Mouse (Mus musculus) midbrain, embryonic 15.5 days (tissue): ENCODE results near the gene Pheta1. TPM values are rescaled to one million over a fixed set of nuclear protein-coding genes. Genes with fewer than 3 reads are reported as not detected.

Experiments used
- ATAC-seq: fragments of 200-750 bp; cut with Nextera tagmentation; replicated peaks from 2 replicates; pipeline ENCODE4 v1.8.0; 2017; ENCODE audit warnings: moderate TSS enrichment
- H3K27ac ChIP-seq: fragments of 300-500 bp; sonication (generic); 2 replicates; pipeline ENCODE4 v1.5.1; 2015; ENCODE audit warnings: mild to moderate bottlenecking, inconsistent platforms
- H3K27me3 ChIP-seq: fragments of 300-500 bp; sonication (generic); replicated peaks from 2 replicates; pipeline ENCODE4 v1.6.1; 2015; ENCODE audit warnings: inconsistent platforms
- H3K36me3 ChIP-seq: fragments of 300-500 bp; sonication (generic); replicated peaks from 2 replicates; pipeline ENCODE4 v1.6.1; 2015; ENCODE audit warnings: inconsistent platforms
- H3K4me1 ChIP-seq: fragments of 300-500 bp; sonication (generic); 2 replicates; pipeline ENCODE4 v1.6.1; 2015; ENCODE audit warnings: inconsistent platforms
- H3K4me2 ChIP-seq: fragments of 300-500 bp; sonication (generic); 2 replicates; pipeline ENCODE4 v1.6.1; 2015; ENCODE audit warnings: inconsistent platforms, mild to moderate bottlenecking, moderate library complexity
- H3K4me3 ChIP-seq: fragments of 300-500 bp; sonication (generic); 2 replicates; pipeline ENCODE4 v1.5.1; 2015; ENCODE audit warnings: mild to moderate bottlenecking, inconsistent platforms
- H3K9ac ChIP-seq: fragments of 300-500 bp; sonication (generic); 2 replicates; pipeline ENCODE4 v1.6.1; 2015; ENCODE audit warnings: mild to moderate bottlenecking, inconsistent platforms
- H3K9me3 ChIP-seq: fragments of 300-500 bp; sonication (generic); 2 replicates; pipeline ENCODE4 v1.6.1; 2016; ENCODE audit warnings: inconsistent platforms
- WGBS: fragments of 180-500 bp; shearing (Covaris S2); methylation state at CpG from one replicate; pipeline ENCODE4 v1.1.7; 2015; ENCODE audit warnings: mixed read lengths; 5-methylcytosine and 5-hydroxymethylcytosine counted together
- polyA plus RNA-seq: library from polyadenylated mRNA; unstranded; fragments of >200 nt; fragmentation: Nextera tagmentation; extraction: Ambion mirVana; gene quantifications from 2 replicates; pipeline ENCODE4 v1.2.1, GENCODE M21; 2015

The Pheta1 gene
- polyA plus RNA-seq, 1 experiment from 2014 or later, result 55.4 TPM

GRCm38 (mm10) chr5:121828491-121829432 is 20.0 kb upstream of the Pheta1 start:
- Histone ChIP-seq H3K4me3 (peak overlapping the region; percentile 45), H3K36me3 (no peaks in the 10 kb centered on the region), H3K9me3 (no peaks in the 10 kb centered on the region), H3K27ac (no peak overlapping the region), H3K4me1 (peaks cover 24% of the 10 kb centered on the region), H3K27me3 (peaks cover 10% of the 10 kb centered on the region), H3K9ac (peak overlapping the region; percentile 42), H3K4me2 (peak overlapping the region; percentile 77)
- WGBS, result 5% methylated on average over 73 of the region's 82 CpGs
- peak; percentile 67 for ATAC-seq

DNA sequence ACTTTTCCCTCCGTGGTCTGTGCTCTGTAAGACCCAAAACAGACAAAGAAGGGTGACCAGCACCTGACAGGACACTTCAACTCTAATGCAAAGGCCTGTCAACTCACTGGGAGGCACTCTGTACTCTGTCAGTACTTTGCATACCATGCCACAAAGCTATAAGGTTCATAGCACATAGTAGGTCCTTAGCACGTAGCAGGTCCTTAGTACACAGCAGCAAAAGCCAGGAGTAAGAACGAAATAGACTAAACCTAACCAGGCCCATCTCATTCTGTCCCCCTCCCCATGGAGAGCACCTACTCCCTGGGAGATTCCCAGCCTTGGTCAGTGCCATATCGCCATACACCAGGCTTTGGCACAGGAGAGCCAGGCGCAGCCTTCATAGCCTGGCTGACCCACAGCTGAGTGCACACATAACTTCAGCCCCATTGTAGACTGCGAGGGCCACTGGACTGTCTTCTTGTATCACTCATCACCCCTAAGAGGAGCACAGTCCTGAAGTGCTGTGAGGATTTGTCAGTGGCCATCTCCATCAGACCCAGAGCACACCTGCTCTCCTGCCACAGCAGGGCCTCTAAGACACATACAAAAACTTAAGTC is 17.7 kb upstream of the Pheta1 start:
- peaks cover 21% of the 10 kb centered on the region for H3K27me3 ChIP-seq
- H3K27ac ChIP-seq, result no peak overlapping the region
- ATAC-seq, result no peak
- no peak overlapping the region for H3K9ac ChIP-seq
- no peak overlapping the region for H3K4me2 ChIP-seq
- no peaks in the 10 kb centered on the region for H3K36me3 ChIP-seq
- WGBS, result 87% methylated on average over 6 of the region's 6 CpGs
- H3K4me3 ChIP-seq, result no peak overlapping the region
- H3K9me3 ChIP-seq, result no peaks in the 10 kb centered on the region
- peaks cover 39% of the 10 kb centered on the region for H3K4me1 ChIP-seq

GRCm38 (mm10) chr5:121832376-121833155 is 16.2 kb upstream of the Pheta1 start:
- Histone ChIP-seq H3K4me1 (peaks cover 49% of the 10 kb centered on the region), H3K4me2 (no peak overlapping the region), H3K36me3 (no peaks in the 10 kb centered on the region), H3K4me3 (no peak overlapping the region), H3K9ac (no peak overlapping the region), H3K27me3 (peaks cover 30% of the 10 kb centered on the region), H3K27ac (no peak overlapping the region), H3K9me3 (no peaks in the 10 kb centered on the region)
- 75% methylated on average over 6 of the region's 6 CpGs for WGBS
- ATAC-seq, result no peak

DNA sequence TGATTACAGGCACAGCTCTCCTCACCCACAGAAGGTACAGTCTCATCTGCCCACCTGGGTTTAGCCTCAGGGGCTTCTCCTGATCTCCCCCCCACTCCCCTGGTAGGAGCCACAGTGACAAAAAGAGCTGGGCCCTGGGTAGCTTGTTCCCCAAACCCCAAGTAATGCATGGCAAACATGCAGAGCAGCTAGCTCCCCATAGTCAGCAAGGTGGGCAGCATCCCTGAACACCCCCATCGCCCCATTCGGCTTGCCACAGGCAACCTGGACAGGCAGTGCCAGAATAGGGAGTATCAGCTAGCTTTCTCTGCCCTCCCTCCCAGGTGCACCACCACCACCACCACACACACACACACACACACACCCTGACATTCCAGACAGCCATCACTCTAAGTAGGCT is 15.6 kb upstream of the Pheta1 start:
- Histone ChIP-seq H3K9ac (no peak overlapping the region), H3K36me3 (no peaks in the 10 kb centered on the region), H3K9me3 (no peaks in the 10 kb centered on the region), H3K4me3 (no peak overlapping the region), H3K4me2 (no peak overlapping the region), H3K27ac (no peak overlapping the region), H3K27me3 (peaks cover 36% of the 10 kb centered on the region), H3K4me1 (peaks cover 54% of the 10 kb centered on the region)
- 93% methylated on average over 2 of the region's 2 CpGs for WGBS
- ATAC-seq, result no peak

DNA sequence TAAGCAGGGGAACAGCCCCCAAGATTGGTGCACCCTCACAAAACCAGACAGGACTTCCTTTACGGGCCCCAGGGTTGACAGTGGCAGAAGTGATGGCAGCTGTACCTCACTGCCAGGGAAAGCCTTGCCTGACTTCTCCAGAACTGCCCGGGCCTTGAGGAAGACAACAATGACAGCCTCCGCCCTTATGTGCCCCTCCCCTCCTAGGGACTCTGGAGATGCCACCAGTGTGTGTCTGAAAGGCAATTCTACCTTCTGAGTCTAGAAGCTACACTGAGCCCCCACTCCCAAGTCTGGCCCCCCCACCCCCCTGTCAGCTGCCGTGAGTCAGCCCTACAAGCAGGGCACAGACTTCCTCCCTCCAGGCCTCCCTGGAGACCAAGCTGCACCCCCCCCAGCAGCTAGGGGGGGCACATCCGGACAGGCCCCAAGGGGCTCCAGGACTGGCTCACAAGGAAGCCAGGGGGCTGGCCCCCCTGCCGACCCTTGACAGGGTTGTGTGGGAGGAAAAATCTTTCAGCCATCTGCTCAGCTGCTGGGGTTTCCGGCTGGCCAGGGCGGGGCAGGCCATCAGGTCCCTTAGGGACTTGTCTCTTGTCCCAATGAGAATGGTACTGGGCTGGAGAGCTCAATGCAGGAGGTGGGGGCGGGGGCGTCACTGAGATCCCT is 15.1 kb upstream of the Pheta1 start:
- H3K4me3 ChIP-seq, result no peak overlapping the region
- WGBS, result 54% methylated on average over 10 of the region's 10 CpGs
- H3K9me3 ChIP-seq, result no peaks in the 10 kb centered on the region
- no peaks in the 10 kb centered on the region for H3K36me3 ChIP-seq
- H3K9ac ChIP-seq, result no peak overlapping the region
- peaks cover 39% of the 10 kb centered on the region for H3K27me3 ChIP-seq
- no peak overlapping the region for H3K27ac ChIP-seq
- no peak for ATAC-seq
- peaks cover 55% of the 10 kb centered on the region for H3K4me1 ChIP-seq
- peak overlapping the region; percentile 12; the same call in 1 of the 2 replicates for H3K4me2 ChIP-seq

GRCm38 (mm10) chr5:121834241-121834606 is 14.6 kb upstream of the Pheta1 start:
- no peak overlapping the region; the same call in 1 of the 2 replicates for H3K4me2 ChIP-seq
- H3K4me1 ChIP-seq, result peaks cover 53% of the 10 kb centered on the region
- H3K9ac ChIP-seq, result no peak overlapping the region
- 78% methylated on average over 7 of the region's 7 CpGs for WGBS
- peaks cover 44% of the 10 kb centered on the region for H3K27me3 ChIP-seq
- ATAC-seq, result no peak
- H3K36me3 ChIP-seq, result no peaks in the 10 kb centered on the region
- H3K27ac ChIP-seq, result no peak overlapping the region
- H3K4me3 ChIP-seq, result no peak overlapping the region
- H3K9me3 ChIP-seq, result no peaks in the 10 kb centered on the region

DNA sequence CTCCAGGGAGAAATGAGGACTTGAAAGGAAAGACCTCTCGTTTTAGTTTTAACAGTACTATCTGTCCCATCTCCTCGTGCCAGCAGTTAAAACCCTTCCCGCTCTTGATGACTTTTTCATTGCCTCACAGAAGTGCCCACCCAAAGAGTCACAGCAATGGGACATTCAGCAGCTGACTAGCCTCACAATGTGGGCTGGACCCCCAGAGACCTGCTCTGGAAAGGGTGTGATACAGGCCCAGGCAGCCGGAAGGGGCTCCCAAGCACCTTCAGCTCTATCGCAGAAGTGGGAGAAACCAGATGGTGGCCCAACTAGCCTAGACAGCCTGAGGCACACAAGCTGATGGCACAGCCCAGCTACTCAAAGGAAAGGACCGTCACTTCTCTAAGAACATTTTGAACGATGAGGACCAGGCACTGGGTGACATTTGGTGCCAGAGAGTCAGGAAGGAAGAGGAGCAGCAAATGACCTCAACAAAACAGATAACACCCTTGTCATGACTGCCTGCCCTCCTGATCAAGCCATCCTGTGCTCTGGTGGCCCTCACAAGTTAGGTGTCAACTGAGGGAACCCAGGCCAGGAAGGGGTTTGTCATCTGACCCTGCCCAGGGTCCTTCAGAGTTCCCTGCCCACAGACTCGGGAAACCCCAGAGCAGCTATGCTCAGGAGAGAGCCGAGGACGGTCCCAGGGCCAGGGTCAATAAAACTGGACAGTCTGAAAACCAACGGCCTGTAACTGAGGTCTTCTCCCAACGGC is 13.6 kb upstream of the Pheta1 start:
- Histone ChIP-seq H3K27me3 (peaks cover 45% of the 10 kb centered on the region), H3K4me3 (peak overlapping the region; percentile 55), H3K4me2 (peak overlapping the region; percentile 91), H3K9me3 (no peaks in the 10 kb centered on the region), H3K9ac (peak overlapping the region; percentile 61; the same call in 1 of the 2 replicates), H3K36me3 (no peaks in the 10 kb centered on the region), H3K27ac (no peak overlapping the region), H3K4me1 (peaks cover 48% of the 10 kb centered on the region)
- 52% methylated on average over 12 of the region's 12 CpGs for WGBS
- no peak for ATAC-seq

DNA sequence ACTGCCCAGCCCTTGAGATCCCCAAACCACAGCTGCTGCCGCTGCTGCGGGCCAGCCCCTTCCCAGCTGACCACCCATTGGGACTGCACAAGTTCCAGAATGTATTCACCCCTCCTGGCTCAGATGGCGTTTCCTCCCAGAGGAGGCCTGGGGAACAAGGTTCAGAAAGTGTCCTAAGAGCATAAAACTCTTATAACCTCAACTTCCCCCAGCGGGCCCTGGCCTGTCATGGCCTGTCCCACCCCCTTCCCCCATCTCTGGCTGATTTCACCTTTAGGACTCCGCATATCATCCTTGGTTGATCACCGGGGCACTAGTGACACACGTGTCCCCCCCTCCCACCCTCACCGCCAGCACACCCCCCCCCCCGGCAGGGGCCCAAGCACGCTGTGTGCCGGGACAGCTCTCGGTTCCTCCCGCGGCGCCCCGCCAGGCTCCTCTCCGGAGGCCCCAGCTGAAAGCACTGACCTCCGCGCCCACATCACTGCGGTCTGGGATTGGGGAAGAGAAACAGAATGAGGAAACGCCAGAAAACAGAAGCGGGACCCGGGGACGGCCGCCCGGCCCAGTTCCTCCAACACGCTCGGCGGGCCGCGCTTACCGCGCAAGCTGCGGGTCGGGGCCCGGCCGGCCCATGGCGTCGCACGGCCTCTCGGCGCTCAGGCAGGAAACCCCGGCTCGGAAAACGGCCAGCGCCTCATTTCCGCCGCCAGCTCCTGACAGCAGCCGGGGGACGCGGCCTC is 12.7 kb upstream of the Pheta1 start:
- Histone ChIP-seq H3K4me1 (peaks cover 48% of the 10 kb centered on the region), H3K4me2 (peak overlapping the region; percentile 91), H3K9ac (peak overlapping the region; percentile 61), H3K4me3 (peak overlapping the region; percentile 55), H3K36me3 (no peaks in the 10 kb centered on the region), H3K27ac (peak overlapping the region; percentile 37), H3K27me3 (peaks cover 39% of the 10 kb centered on the region), H3K9me3 (no peaks in the 10 kb centered on the region)
- WGBS, result under 1% methylated on average over 45 of the region's 51 CpGs
- 0 out of 2 replicates have a peak, but pooled peaks have one; percentile 5 for ATAC-seq

DNA sequence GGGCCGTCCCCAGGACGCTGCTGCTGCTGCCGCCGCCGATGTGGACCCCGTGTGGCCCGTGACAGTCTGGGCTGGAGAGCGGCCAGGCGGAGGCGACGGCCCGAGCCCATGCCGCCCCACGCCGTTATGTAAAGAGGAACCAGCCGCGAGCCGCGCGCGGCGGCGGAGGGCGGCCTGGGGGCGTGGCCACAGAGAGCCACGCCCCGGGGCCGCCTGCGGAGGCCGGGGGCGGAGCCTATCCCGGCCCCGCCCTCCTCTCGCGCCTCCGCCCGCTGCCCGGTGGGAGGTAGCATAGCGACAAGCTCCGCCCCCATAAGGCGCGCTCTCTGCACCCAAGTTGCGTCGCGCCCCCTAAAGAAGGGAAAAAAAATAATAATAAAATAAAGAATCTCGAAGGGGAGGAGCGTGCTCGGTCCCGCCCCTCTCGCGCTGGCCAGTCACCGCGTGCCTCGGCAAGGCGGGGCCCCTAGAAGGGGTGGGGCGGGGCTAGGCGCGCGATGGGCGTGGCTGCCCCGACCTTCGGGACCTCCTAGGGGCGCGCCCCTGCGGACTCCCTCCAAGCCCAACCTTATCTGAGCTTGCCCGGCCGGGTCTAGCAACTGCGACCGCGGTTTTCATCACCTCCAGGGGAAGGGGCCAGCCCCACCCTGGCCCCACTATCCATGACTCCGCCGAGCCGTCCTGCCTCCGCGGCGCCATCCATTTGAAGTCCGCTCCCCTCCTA is 11.9 kb upstream of the Pheta1 start:
- no peaks in the 10 kb centered on the region for H3K9me3 ChIP-seq
- no peaks in the 10 kb centered on the region for H3K36me3 ChIP-seq
- peak overlapping the region; percentile 61 for H3K9ac ChIP-seq
- ATAC-seq, result peak; percentile 68
- H3K27ac ChIP-seq, result peak overlapping the region; percentile 37
- peak overlapping the region; percentile 91 for H3K4me2 ChIP-seq
- peak overlapping the region; percentile 55 for H3K4me3 ChIP-seq
- under 1% methylated on average over 74 of the region's 77 CpGs for WGBS
- H3K27me3 ChIP-seq, result peaks cover 45% of the 10 kb centered on the region
- peaks cover 48% of the 10 kb centered on the region for H3K4me1 ChIP-seq
